Mouse (Mus musculus) liver, postnatal 0 days (tissue): ENCODE results near the gene Bicc1.

Experiments
- CTCF ChIP-seq: sonication (generic); IDR thresholded peaks from 2 replicates; pipeline ENCODE4 v1.5.1; 2016; ENCODE audit warnings: antibody characterized with exemption, low read depth
- EP300 ChIP-seq: IDR thresholded peaks from 2 replicates; pipeline ENCODE4 v1.6.1; 2016; ENCODE audit warnings: antibody characterized with exemption, low read depth, mild to moderate bottlenecking

DNA sequence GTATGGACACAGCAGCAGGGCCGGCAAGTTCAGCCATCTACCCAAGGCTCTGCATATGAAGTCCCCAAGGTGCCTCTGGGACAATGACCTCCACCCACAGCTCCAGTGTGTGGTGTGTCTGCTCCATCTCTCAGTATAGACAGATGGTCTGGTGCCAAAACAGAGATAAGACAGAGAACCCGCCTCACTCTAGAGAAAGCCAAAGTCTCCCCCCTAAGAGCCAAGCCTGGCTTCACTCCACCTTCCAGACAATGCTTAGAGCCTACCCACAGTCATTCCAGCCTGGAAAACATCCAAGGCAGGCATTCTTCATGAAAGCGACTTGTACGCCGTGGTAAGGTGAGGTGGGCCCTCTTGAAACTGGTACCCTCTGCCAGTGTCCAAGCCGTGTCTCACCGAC, 107.3 kb downstream of the Bicc1 start:
- no peak for TF ChIP-seq CTCF
- TF ChIP-seq EP300 = no peak
